ENCODE assay signal across 8 mouse cellular contexts in the genomic region with DNA sequence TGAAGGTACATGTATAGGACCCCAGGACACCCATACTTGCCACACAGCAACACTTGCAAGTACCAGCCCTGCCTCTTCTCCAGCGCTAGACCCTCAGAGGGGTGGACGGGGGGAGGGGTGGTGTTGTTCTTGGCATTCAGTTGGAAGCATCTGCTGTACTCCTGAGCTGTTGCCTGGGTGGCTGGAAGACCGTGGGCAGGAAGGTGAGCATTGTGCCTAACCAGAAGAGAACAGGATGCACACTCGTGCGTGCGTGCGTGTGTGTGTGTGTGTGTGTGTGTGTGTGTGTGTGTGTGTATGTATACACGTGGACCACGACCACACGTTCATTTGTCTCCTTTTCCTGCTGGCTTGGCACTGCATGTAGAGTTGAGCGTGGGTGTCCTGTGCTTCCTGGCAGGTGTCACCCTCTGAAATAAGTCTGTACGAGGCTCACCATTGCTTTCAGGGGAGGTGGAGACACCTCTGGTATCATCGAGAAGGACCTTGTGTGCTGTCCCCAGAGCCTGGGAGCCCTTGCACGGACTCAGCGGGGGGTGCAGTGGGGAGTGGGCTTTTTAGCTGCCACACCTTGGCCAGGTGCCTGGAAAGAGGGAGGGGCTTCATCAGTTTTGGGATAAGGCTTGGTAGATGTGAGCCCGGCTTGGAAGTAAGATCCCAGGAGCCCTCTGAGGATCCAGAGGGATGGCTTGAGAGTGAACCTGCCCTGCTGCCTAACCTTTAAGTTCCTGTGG.
DNase-seq lines count a peak whose midpoint lies in the region; ATAC-seq lines count a peak whose summit lies in the region.

No protein-coding gene starts in this region.

- H3K9me3 ChIP-seq in neural tube, embryonic 13.5 days: no peaks in the 10 kb centered on the region
- H3K9me3 ChIP-seq in forebrain, embryonic 15.5 days: no peaks in the 10 kb centered on the region
- no peaks in the 10 kb centered on the region for H3K9me3 ChIP-seq in midbrain, embryonic 16.5 days (replicated peaks; ENCODE audit: control insufficient read depth, low read length, poor library complexity, severe bottlenecking)

- H3K9ac ChIP-seq in neural tube, embryonic 13.5 days: no peak overlapping the region; the same call in 1 of the 2 replicates
- no peak overlapping the region for H3K9ac ChIP-seq in forebrain, embryonic 15.5 days (replicated peaks)
- no peak overlapping the region for H3K9ac ChIP-seq in midbrain, embryonic 16.5 days (ENCODE audit: low read depth, low read length)

- no peak overlapping the region for H3K4me2 ChIP-seq in neural tube, embryonic 13.5 days
- H3K4me2 ChIP-seq in forebrain, embryonic 15.5 days (replicated peaks): no peak overlapping the region
- H3K4me2 ChIP-seq in midbrain, embryonic 16.5 days (ENCODE audit: low read length): no peak overlapping the region

- no peak for ATAC-seq in neural tube, embryonic 13.5 days (ENCODE audit: low read depth)
- ATAC-seq in forebrain, embryonic 15.5 days (replicated peaks): peak; percentile 26; the same call in 1 of the 2 replicates
- no peak for ATAC-seq in midbrain, embryonic 16.5 days

- H3K4me3 ChIP-seq in neural tube, embryonic 13.5 days: no peak overlapping the region
- H3K4me3 ChIP-seq in forebrain, embryonic 15.5 days: no peak overlapping the region
- H3K4me3 ChIP-seq in midbrain, embryonic 16.5 days (ENCODE audit: low read depth, low read length): no peak overlapping the region

- H3K4me1 ChIP-seq in neural tube, embryonic 13.5 days (replicated peaks): peaks cover 64% of the 10 kb centered on the region
- H3K4me1 ChIP-seq in forebrain, embryonic 15.5 days: peaks cover 56% of the 10 kb centered on the region
- peaks cover 19% of the 10 kb centered on the region for H3K4me1 ChIP-seq in midbrain, embryonic 16.5 days (ENCODE audit: control insufficient read depth, insufficient read depth, low read length)

- no peaks in the 10 kb centered on the region for H3K36me3 ChIP-seq in neural tube, embryonic 13.5 days
- H3K36me3 ChIP-seq in forebrain, embryonic 15.5 days: no peaks in the 10 kb centered on the region
- H3K36me3 ChIP-seq in midbrain, embryonic 16.5 days (ENCODE audit: control insufficient read depth, insufficient read depth, low read length): no peaks in the 10 kb centered on the region

- H3K27me3 ChIP-seq in neural tube, embryonic 13.5 days: no peaks in the 10 kb centered on the region
- H3K27me3 ChIP-seq in forebrain, embryonic 15.5 days: no peaks in the 10 kb centered on the region
- no peaks in the 10 kb centered on the region for H3K27me3 ChIP-seq in midbrain, embryonic 16.5 days (ENCODE audit: control insufficient read depth, insufficient read depth, low read depth, low read length)

- peak; percentile 46 to 71 for DNase-seq in frontal cortex, adult 2 months (ENCODE audit: extremely low spot score in 1 of 2, low spot score in 1 of 2)
- DNase-seq in frontal cortex, postnatal 14 days (ENCODE audit: low spot score in 2 of 2): no peak
- DNase-seq in neural tube, embryonic 10.5 days (ENCODE audit: extremely low spot score, low spot score): no peak
- peak; percentile 75 to 79 for DNase-seq in right cerebral cortex, adult 2 months (ENCODE audit: low spot score in 2 of 2)
- DNase-seq in embryo, embryonic 10.5 days (ENCODE audit: low spot score): no peak

- 0 out of 2 replicates have a peak overlapping the region, but pooled peaks have one; percentile 46 for H3K27ac ChIP-seq in neural tube, embryonic 13.5 days (replicated peaks)
- H3K27ac ChIP-seq in forebrain, embryonic 15.5 days (replicated peaks): peak overlapping the region; percentile 32
- no peak overlapping the region for H3K27ac ChIP-seq in midbrain, embryonic 16.5 days (ENCODE audit: low read length)

- 73% methylated on average over 16 of the region's 16 CpGs for WGBS in neural tube, embryonic 13.5 days
- WGBS in forebrain, embryonic 15.5 days: 61% methylated on average over 16 of the region's 16 CpGs
- WGBS in midbrain, embryonic 16.5 days: 67% methylated on average over 16 of the region's 16 CpGs

Comparison
In these comparisons a context has a peak if more than half of its experiments do, and no peak if none do; other contexts are left out.
1. DNase-seq: peak in frontal cortex, adult 2 months (2 of 2) and right cerebral cortex, adult 2 months (2 of 2); none in frontal cortex, postnatal 14 days (0 of 2), neural tube, embryonic 10.5 days (single experiment) and embryo, embryonic 10.5 days (single experiment).